ENCODE assay signal across 15 mouse cellular contexts in genomic region chrX:37110881-37111193, GRCm38 (mm10). TPM values are rescaled to one million over a fixed set of nuclear protein-coding genes. Genes with fewer than 3 reads are reported as not detected.
DNase-seq lines count a peak whose midpoint lies in the region; ATAC-seq and TF ChIP-seq lines count a peak whose summit lies in the region.
"Had no signal": no experiment of that assay in that cellular context is flagged by ENCODE, and none has a peak within 500 bp of the region (broad histone marks: within the 10 kb centered on the region; RNA-seq: fewer than 3 reads in every experiment).

No protein-coding gene starts in this region.

- no peaks in the 10 kb centered on the region for H3K4me1 ChIP-seq in heart, postnatal 0 days (ENCODE audit: control insufficient read depth, insufficient read depth)
- H3K4me1 ChIP-seq in midbrain, embryonic 10.5 days, result no peaks in the 10 kb centered on the region
- H3K4me1 ChIP-seq in midbrain, embryonic 16.5 days (ENCODE audit: control insufficient read depth, insufficient read depth, low read length), result peaks cover 6% of the 10 kb centered on the region; the same call in 1 of the 2 replicates
- no peaks in the 10 kb centered on the region for H3K4me1 ChIP-seq in embryonic facial prominence, embryonic 13.5 days
- H3K4me1 ChIP-seq in liver, embryonic 16.5 days (ENCODE audit: control insufficient read depth, low read depth, low read length), result no peaks in the 10 kb centered on the region; the same call in 1 of the 2 replicates
- H3K4me1 ChIP-seq: limb, embryonic 15.5 days had no signal

- TF ChIP-seq CTCF in heart, postnatal 0 days (IDR thresholded peaks at IDR 0.05; ENCODE audit: low read depth), result no peak

- no peaks in the 10 kb centered on the region for H3K9me3 ChIP-seq in heart, postnatal 0 days (replicated peaks; ENCODE audit: control insufficient read depth, low read length)
- no peaks in the 10 kb centered on the region for H3K9me3 ChIP-seq in midbrain, embryonic 10.5 days (replicated peaks)
- no peaks in the 10 kb centered on the region for H3K9me3 ChIP-seq in midbrain, embryonic 16.5 days (replicated peaks; ENCODE audit: control insufficient read depth, low read length, poor library complexity, severe bottlenecking)
- H3K9me3 ChIP-seq in embryonic facial prominence, embryonic 13.5 days, result no peaks in the 10 kb centered on the region
- no peaks in the 10 kb centered on the region for H3K9me3 ChIP-seq in liver, embryonic 16.5 days (replicated peaks; ENCODE audit: control insufficient read depth, low read length)
- H3K9me3 ChIP-seq: forebrain, embryonic 12.5 days; limb, embryonic 15.5 days had no signal

- no peak for TF ChIP-seq EP300 in heart, postnatal 0 days (IDR thresholded peaks at IDR 0.05; ENCODE audit: low read depth)

- no peak for ATAC-seq in heart, postnatal 0 days (ENCODE audit: insufficient read depth, low read depth)
- no peak for ATAC-seq in midbrain, embryonic 16.5 days
- no peak for ATAC-seq in embryonic facial prominence, embryonic 13.5 days (ENCODE audit: insufficient number of reproducible peaks, insufficient read depth, low FRiP score, low TSS enrichment, low read depth)
- ATAC-seq in liver, embryonic 16.5 days (ENCODE audit: low read depth), result no peak

- no peaks in the 10 kb centered on the region for H3K36me3 ChIP-seq in heart, postnatal 0 days (replicated peaks; ENCODE audit: control insufficient read depth, insufficient read depth, low read length)
- H3K36me3 ChIP-seq in midbrain, embryonic 10.5 days, result peaks cover 10% of the 10 kb centered on the region
- no peaks in the 10 kb centered on the region for H3K36me3 ChIP-seq in midbrain, embryonic 16.5 days (ENCODE audit: control insufficient read depth, insufficient read depth, low read length)
- no peaks in the 10 kb centered on the region for H3K36me3 ChIP-seq in embryonic facial prominence, embryonic 13.5 days
- no peaks in the 10 kb centered on the region for H3K36me3 ChIP-seq in liver, embryonic 16.5 days (ENCODE audit: control insufficient read depth, insufficient read depth)
- H3K36me3 ChIP-seq: forebrain, embryonic 12.5 days; limb, embryonic 15.5 days had no signal

- no peaks in the 10 kb centered on the region for H3K27me3 ChIP-seq in heart, postnatal 0 days (ENCODE audit: control insufficient read depth, insufficient read depth, low read length)
- peaks cover 7% of the 10 kb centered on the region for H3K27me3 ChIP-seq in midbrain, embryonic 10.5 days (ENCODE audit: low read depth, poor library complexity, severe bottlenecking)
- no peaks in the 10 kb centered on the region for H3K27me3 ChIP-seq in midbrain, embryonic 16.5 days (ENCODE audit: control insufficient read depth, insufficient read depth, low read depth, low read length)
- no peaks in the 10 kb centered on the region for H3K27me3 ChIP-seq in embryonic facial prominence, embryonic 13.5 days
- H3K27me3 ChIP-seq in liver, embryonic 16.5 days (ENCODE audit: control insufficient read depth, insufficient read depth, low read depth, low read length), result no peaks in the 10 kb centered on the region
- H3K27me3 ChIP-seq: limb, embryonic 15.5 days had no signal

- 71% methylated on average over 4 of the region's 4 CpGs for WGBS in heart, postnatal 0 days
- 79% methylated on average over 4 of the region's 4 CpGs for WGBS in midbrain, embryonic 10.5 days
- WGBS in midbrain, embryonic 16.5 days, result 71% methylated on average over 4 of the region's 4 CpGs
- WGBS in embryonic facial prominence, embryonic 13.5 days, result 70% methylated on average over 4 of the region's 4 CpGs
- 62% methylated on average over 4 of the region's 4 CpGs for WGBS in liver, embryonic 16.5 days (ENCODE audit: insufficient replicate concordance)

- no peak overlapping the region for H3K27ac ChIP-seq in heart, postnatal 0 days (ENCODE audit: low read depth)
- H3K27ac ChIP-seq in midbrain, embryonic 10.5 days (replicated peaks), result no peak overlapping the region
- no peak overlapping the region for H3K27ac ChIP-seq in midbrain, embryonic 16.5 days (ENCODE audit: low read length)
- no peak overlapping the region for H3K27ac ChIP-seq in embryonic facial prominence, embryonic 13.5 days
- no peak overlapping the region for H3K27ac ChIP-seq in liver, embryonic 16.5 days (ENCODE audit: low read length)
- H3K27ac ChIP-seq: kidney, postnatal 0 days; macrophage had no signal

- no peak for DNase-seq in heart, postnatal 0 days (ENCODE audit: low spot score)
- no peak for DNase-seq in heart, adult 18-20 months
- no peak for DNase-seq in midbrain, embryonic 10.5 days (ENCODE audit: low spot score)
- DNase-seq in natural killer cell, adult 2 months (ENCODE audit: low spot score in 2 of 2), result no peak

- no peak overlapping the region for H3K4me3 ChIP-seq in heart, postnatal 0 days (ENCODE audit: low read depth, low read length)
- 0 out of 2 replicates have a peak overlapping the region, but pooled peaks have one; percentile 63 for H3K4me3 ChIP-seq in midbrain, embryonic 10.5 days
- no peak overlapping the region for H3K4me3 ChIP-seq in midbrain, embryonic 16.5 days (ENCODE audit: low read depth, low read length)
- no peak overlapping the region for H3K4me3 ChIP-seq in embryonic facial prominence, embryonic 13.5 days
- peak overlapping the region; percentile 65 for H3K4me3 ChIP-seq in liver, embryonic 16.5 days (ENCODE audit: low read depth, low read length)

- H3K9ac ChIP-seq in heart, postnatal 0 days (replicated peaks; ENCODE audit: low read depth, low read length), result no peak overlapping the region
- H3K9ac ChIP-seq in midbrain, embryonic 16.5 days (ENCODE audit: low read depth, low read length), result no peak overlapping the region
- no peak overlapping the region for H3K9ac ChIP-seq in embryonic facial prominence, embryonic 13.5 days
- H3K9ac ChIP-seq in liver, embryonic 16.5 days (ENCODE audit: low read depth, low read length), result 0 out of 2 replicates have a peak overlapping the region, but pooled peaks have one; percentile 3
- H3K9ac ChIP-seq: forebrain, embryonic 12.5 days; limb, embryonic 15.5 days had no signal

- H3K4me2 ChIP-seq in heart, postnatal 0 days (ENCODE audit: low read depth, low read length), result peak overlapping the region; percentile 15; the same call in 1 of the 2 replicates
- no peak overlapping the region for H3K4me2 ChIP-seq in midbrain, embryonic 16.5 days (ENCODE audit: low read length)
- 0 out of 2 replicates have a peak overlapping the region, but pooled peaks have one; percentile 26 for H3K4me2 ChIP-seq in embryonic facial prominence, embryonic 13.5 days
- H3K4me2 ChIP-seq in liver, embryonic 16.5 days (ENCODE audit: low read depth, low read length), result peak overlapping the region; percentile 40; the same call in 1 of the 2 replicates
- H3K4me2 ChIP-seq: forebrain, embryonic 12.5 days; limb, embryonic 15.5 days had no signal

RNA-seq across cellular contexts. Expression of gene Upf3b, which starts 0.7 kb away (rescaled TPM):
- total RNA-seq in heart, postnatal 0 days (2014; rRNA removed; ENCODE audit: low replicate concordance), result 8.1 and 10.2 TPM in 2 replicates
- 9.3 and 10.6 TPM in 2 replicates for polyA plus RNA-seq in heart, postnatal 0 days (2015; fragmentation: Nextera tagmentation; extraction: Ambion mirVana)
- total RNA-seq in heart, adult 18-20 months (2021), result 1 to 10 TPM; 6.6 to 9.8 TPM
- 19.3 and 20.8 TPM in 2 replicates for polyA plus RNA-seq in midbrain, embryonic 10.5 days (2016; fragmentation: Nextera tagmentation; extraction: Ambion mirVana)
- polyA plus RNA-seq in midbrain, embryonic 16.5 days (2015; fragmentation: Nextera tagmentation; extraction: Ambion mirVana), result 29.8 and 32.8 TPM in 2 replicates
- 23.4 and 24.4 TPM in 2 replicates for polyA plus RNA-seq in embryonic facial prominence, embryonic 13.5 days (2015; fragmentation: Nextera tagmentation; extraction: Ambion mirVana)
- polyA plus RNA-seq in liver, embryonic 16.5 days (2015; fragmentation: Nextera tagmentation; extraction: Ambion mirVana), result 8.9 and 9.7 TPM in 2 replicates

RNA-seq across cellular contexts. Expression of gene Nkap, which starts 15.8 kb away (rescaled TPM):
- 8.1 and 13.8 TPM in 2 replicates for total RNA-seq in heart, postnatal 0 days (2014; rRNA removed; ENCODE audit: low replicate concordance)
- 8.2 and 9.2 TPM in 2 replicates for polyA plus RNA-seq in heart, postnatal 0 days (2015; fragmentation: Nextera tagmentation; extraction: Ambion mirVana)
- 10 to 100 TPM in 1 of 2 experiments, 1 to 10 TPM in 1; 9.8 to 11.6 TPM for total RNA-seq in heart, adult 18-20 months (2021)
- polyA plus RNA-seq in midbrain, embryonic 10.5 days (2016; fragmentation: Nextera tagmentation; extraction: Ambion mirVana), result 19.8 and 20.7 TPM in 2 replicates
- polyA plus RNA-seq in midbrain, embryonic 16.5 days (2015; fragmentation: Nextera tagmentation; extraction: Ambion mirVana), result 26.2 and 26.8 TPM in 2 replicates
- polyA plus RNA-seq in embryonic facial prominence, embryonic 13.5 days (2015; fragmentation: Nextera tagmentation; extraction: Ambion mirVana), result 16.7 and 17.4 TPM in 2 replicates
- 5.1 and 5.4 TPM in 2 replicates for polyA plus RNA-seq in liver, embryonic 16.5 days (2015; fragmentation: Nextera tagmentation; extraction: Ambion mirVana)

RNA-seq across cellular contexts. Expression of gene Rpl39, which starts 25.6 kb away (rescaled TPM):
- 148 and 167 TPM in 2 replicates for total RNA-seq in heart, postnatal 0 days (2014; rRNA removed; ENCODE audit: low replicate concordance)
- 403 and 426 TPM in 2 replicates for polyA plus RNA-seq in heart, postnatal 0 days (2015; fragmentation: Nextera tagmentation; extraction: Ambion mirVana)
- 100 to 1,000 TPM; 299 to 335 TPM for total RNA-seq in heart, adult 18-20 months (2021)
- polyA plus RNA-seq in midbrain, embryonic 10.5 days (2016; fragmentation: Nextera tagmentation; extraction: Ambion mirVana), result 366 and 467 TPM in 2 replicates
- 229 and 259 TPM in 2 replicates for polyA plus RNA-seq in midbrain, embryonic 16.5 days (2015; fragmentation: Nextera tagmentation; extraction: Ambion mirVana)
- polyA plus RNA-seq in embryonic facial prominence, embryonic 13.5 days (2015; fragmentation: Nextera tagmentation; extraction: Ambion mirVana), result 601 and 648 TPM in 2 replicates
- 281 and 327 TPM in 2 replicates for polyA plus RNA-seq in liver, embryonic 16.5 days (2015; fragmentation: Nextera tagmentation; extraction: Ambion mirVana)

RNA-seq across cellular contexts. Expression of gene Akap14, which starts 57.8 kb away (rescaled TPM):
- total RNA-seq in heart, postnatal 0 days (2014; rRNA removed; ENCODE audit: low replicate concordance), result not detected in 2 replicates
- polyA plus RNA-seq in heart, postnatal 0 days (2015; fragmentation: Nextera tagmentation; extraction: Ambion mirVana), result 0.05 and 0.07 TPM in 2 replicates
- total RNA-seq in heart, adult 18-20 months (2021), result not detected
- 0.15 and 0.31 TPM in 2 replicates for polyA plus RNA-seq in midbrain, embryonic 10.5 days (2016; fragmentation: Nextera tagmentation; extraction: Ambion mirVana)
- polyA plus RNA-seq in midbrain, embryonic 16.5 days (2015; fragmentation: Nextera tagmentation; extraction: Ambion mirVana), result 0.57 and 0.82 TPM in 2 replicates
- polyA plus RNA-seq in embryonic facial prominence, embryonic 13.5 days (2015; fragmentation: Nextera tagmentation; extraction: Ambion mirVana), result not detected in 2 replicates
- 0.05 TPM in 1 of 2 replicates, not detected in the other for polyA plus RNA-seq in liver, embryonic 16.5 days (2015; fragmentation: Nextera tagmentation; extraction: Ambion mirVana)
- total RNA-seq: adrenal gland, adult 8-10 months; hematopoietic stem cell, adult 5-6 weeks; layer of hippocampus, postnatal 25 days had no signal
- polyA plus RNA-seq: embryonic facial prominence, embryonic 11.5 days; kidney, postnatal 0 days; limb, embryonic 15.5 days; macrophage had no signal

Comparison
In these comparisons a context has a peak if more than half of its experiments do, and no peak if none do; other contexts are left out.
1. H3K4me3 ChIP-seq: peak in midbrain, embryonic 10.5 days (single experiment) and liver, embryonic 16.5 days (single experiment); none in heart, postnatal 0 days (single experiment), midbrain, embryonic 16.5 days (single experiment) and embryonic facial prominence, embryonic 13.5 days (single experiment).